Mouse (Mus musculus): ENCODE data around the gene Immt.

GRCm38 (mm10) chr6:71812820-71813219 is 18.3 kb upstream of the Immt start:
- TF ChIP-seq POLR2A (IDR thresholded peaks at IDR 0.05; ENCODE audit: low read depth, low read length) (no peak), CTCF (IDR thresholded peaks at IDR 0.05; ENCODE audit: borderline replicate concordance, insufficient read depth, low read length) (no peak)
